Comparison of ENCODE assay signal across 8 mouse cellular contexts in genomic region chr17:5886181-5886810, GRCm38 (mm10). TPM values are rescaled to one million over a fixed set of nuclear protein-coding genes. Genes with fewer than 3 reads are reported as not detected.
A peak's percentile ranks its signal among the peaks of the same experiment; 100 is the strongest.
DNase-seq lines count a peak whose midpoint lies in the region; ATAC-seq lines count a peak whose summit lies in the region.

No protein-coding gene starts in this region.

- H3K4me2 ChIP-seq in heart, embryonic 11.5 days: no peak overlapping the region
- H3K4me2 ChIP-seq in neural tube, embryonic 13.5 days: no peak overlapping the region
- no peak overlapping the region for H3K4me2 ChIP-seq in hindbrain, embryonic 16.5 days (ENCODE audit: low read length)
- H3K4me2 ChIP-seq in stomach, embryonic 15.5 days: no peak overlapping the region

- H3K27ac ChIP-seq in heart, embryonic 11.5 days (ENCODE audit: low read depth, low read length): peak overlapping the region; percentile 4; the same call in 1 of the 2 replicates
- 0 out of 2 replicates have a peak overlapping the region, but pooled peaks have one; percentile 49 for H3K27ac ChIP-seq in neural tube, embryonic 13.5 days (replicated peaks)
- peak overlapping the region; percentile 34 for H3K27ac ChIP-seq in hindbrain, embryonic 16.5 days (ENCODE audit: low read depth, low read length)
- H3K27ac ChIP-seq in stomach, embryonic 15.5 days: peak overlapping the region; percentile 33; the same call in 1 of the 2 replicates

- H3K9me3 ChIP-seq in heart, embryonic 11.5 days (replicated peaks; ENCODE audit: control insufficient read depth, low read length): no peaks in the 10 kb centered on the region
- no peaks in the 10 kb centered on the region for H3K9me3 ChIP-seq in neural tube, embryonic 13.5 days
- no peaks in the 10 kb centered on the region for H3K9me3 ChIP-seq in hindbrain, embryonic 16.5 days (ENCODE audit: control insufficient read depth, low read length)
- H3K9me3 ChIP-seq in stomach, embryonic 15.5 days: no peaks in the 10 kb centered on the region

- no peak for DNase-seq in heart, adult 8-10 months (ENCODE audit: low spot score)
- no peak for DNase-seq in neural tube, embryonic 10.5 days (ENCODE audit: extremely low spot score, low spot score)
- no peak for DNase-seq in cerebellum, postnatal 14 days
- DNase-seq in urinary bladder, postnatal 25 days (ENCODE audit: low spot score): no peak

- H3K4me3 ChIP-seq in heart, embryonic 11.5 days (ENCODE audit: low read depth, low read length): no peak overlapping the region
- no peak overlapping the region for H3K4me3 ChIP-seq in neural tube, embryonic 13.5 days
- no peak overlapping the region for H3K4me3 ChIP-seq in hindbrain, embryonic 16.5 days (ENCODE audit: low read length)
- H3K4me3 ChIP-seq in stomach, embryonic 15.5 days (replicated peaks): no peak overlapping the region

- WGBS in heart, embryonic 11.5 days (ENCODE audit: insufficient replicate concordance): 65% methylated on average over 6 of the region's 6 CpGs
- WGBS in neural tube, embryonic 13.5 days: 72% methylated on average over 6 of the region's 6 CpGs
- WGBS in hindbrain, embryonic 16.5 days: 71% methylated on average over 6 of the region's 6 CpGs
- WGBS in stomach, embryonic 15.5 days: 76% methylated on average over 6 of the region's 6 CpGs

- no peaks in the 10 kb centered on the region for H3K27me3 ChIP-seq in heart, embryonic 11.5 days (ENCODE audit: control insufficient read depth, insufficient read depth, low read length)
- H3K27me3 ChIP-seq in neural tube, embryonic 13.5 days: no peaks in the 10 kb centered on the region
- H3K27me3 ChIP-seq in hindbrain, embryonic 16.5 days (replicated peaks; ENCODE audit: control insufficient read depth, insufficient read depth, low read length): no peaks in the 10 kb centered on the region
- H3K27me3 ChIP-seq in stomach, embryonic 15.5 days (replicated peaks): no peaks in the 10 kb centered on the region

- peaks cover 11% of the 10 kb centered on the region for H3K4me1 ChIP-seq in heart, embryonic 11.5 days (ENCODE audit: control insufficient read depth, insufficient read depth, low read length)
- peaks cover 16% of the 10 kb centered on the region for H3K4me1 ChIP-seq in neural tube, embryonic 13.5 days (replicated peaks)
- peaks cover 10% of the 10 kb centered on the region for H3K4me1 ChIP-seq in hindbrain, embryonic 16.5 days (ENCODE audit: control insufficient read depth, insufficient read depth, low read depth, low read length)
- H3K4me1 ChIP-seq in stomach, embryonic 15.5 days: 0 out of 2 replicates have a peak, but pooled peaks cover 7% of the 10 kb centered on the region

- H3K36me3 ChIP-seq in heart, embryonic 11.5 days (ENCODE audit: control insufficient read depth, insufficient read depth, low read length): no peaks in the 10 kb centered on the region; the same call in 1 of the 2 replicates
- H3K36me3 ChIP-seq in neural tube, embryonic 13.5 days: no peaks in the 10 kb centered on the region
- H3K36me3 ChIP-seq in hindbrain, embryonic 16.5 days (ENCODE audit: control insufficient read depth, insufficient read depth, low read length): no peaks in the 10 kb centered on the region
- H3K36me3 ChIP-seq in stomach, embryonic 15.5 days: peaks cover 3% of the 10 kb centered on the region; the same call in 1 of the 2 replicates

- ATAC-seq in heart, embryonic 11.5 days (replicated peaks; ENCODE audit: insufficient number of reproducible peaks, low FRiP score, low TSS enrichment): no peak
- ATAC-seq in neural tube, embryonic 13.5 days (ENCODE audit: low read depth): no peak
- no peak; the same call in 1 of the 2 replicates for ATAC-seq in hindbrain, embryonic 16.5 days
- no peak for ATAC-seq in stomach, embryonic 15.5 days (ENCODE audit: insufficient read depth, low FRiP score, low read depth)

- H3K9ac ChIP-seq in heart, embryonic 11.5 days (ENCODE audit: low read depth, low read length): no peak overlapping the region
- no peak overlapping the region for H3K9ac ChIP-seq in neural tube, embryonic 13.5 days
- no peak overlapping the region for H3K9ac ChIP-seq in hindbrain, embryonic 16.5 days (ENCODE audit: low read depth, low read length)
- no peak overlapping the region for H3K9ac ChIP-seq in stomach, embryonic 15.5 days

RNA-seq across cellular contexts. Expression of gene Snx9, which starts 45.2 kb away (rescaled TPM):
- 26.5 and 26.9 TPM in 2 replicates for polyA plus RNA-seq in heart, embryonic 11.5 days (2014; fragmentation: Nextera tagmentation; extraction: Ambion mirVana)
- total RNA-seq in heart, adult 8-10 months (2022): 10 to 100 TPM; 29.0 to 32.4 (median 30.3) TPM
- 9.5 and 10.8 TPM in 2 replicates for polyA plus RNA-seq in neural tube, embryonic 13.5 days (2015; fragmentation: Nextera tagmentation; extraction: Ambion mirVana)
- polyA plus RNA-seq in hindbrain, embryonic 16.5 days (2015; fragmentation: Nextera tagmentation; extraction: Ambion mirVana): 6.1 and 7.6 TPM in 2 replicates
- polyA plus RNA-seq in stomach, embryonic 15.5 days (2015; fragmentation: Nextera tagmentation; extraction: Ambion mirVana): 37.5 and 42.8 TPM in 2 replicates

RNA-seq across cellular contexts. Expression of gene Synj2, which starts 54.8 kb away (rescaled TPM):
- 3.0 and 3.3 TPM in 2 replicates for polyA plus RNA-seq in heart, embryonic 11.5 days (2014; fragmentation: Nextera tagmentation; extraction: Ambion mirVana)
- 10 to 100 TPM; 59.2 to 67.8 (median 64.1) TPM for total RNA-seq in heart, adult 8-10 months (2022)
- polyA plus RNA-seq in neural tube, embryonic 13.5 days (2015; fragmentation: Nextera tagmentation; extraction: Ambion mirVana): 1.4 and 1.7 TPM in 2 replicates
- 1.9 and 2.1 TPM in 2 replicates for polyA plus RNA-seq in hindbrain, embryonic 16.5 days (2015; fragmentation: Nextera tagmentation; extraction: Ambion mirVana)
- polyA plus RNA-seq in stomach, embryonic 15.5 days (2015; fragmentation: Nextera tagmentation; extraction: Ambion mirVana): 5.9 and 6.6 TPM in 2 replicates
